Mouse (Mus musculus): ENCODE data around the gene Als2cr12. TPM values are rescaled to one million over a fixed set of nuclear protein-coding genes. Genes with fewer than 3 reads are reported as not detected.
A peak's percentile ranks its signal among the peaks of the same experiment; 100 is the strongest.

Als2cr12 gene
- polyA plus RNA-seq, 1 experiment from 2014 or later = not detected

DNA sequence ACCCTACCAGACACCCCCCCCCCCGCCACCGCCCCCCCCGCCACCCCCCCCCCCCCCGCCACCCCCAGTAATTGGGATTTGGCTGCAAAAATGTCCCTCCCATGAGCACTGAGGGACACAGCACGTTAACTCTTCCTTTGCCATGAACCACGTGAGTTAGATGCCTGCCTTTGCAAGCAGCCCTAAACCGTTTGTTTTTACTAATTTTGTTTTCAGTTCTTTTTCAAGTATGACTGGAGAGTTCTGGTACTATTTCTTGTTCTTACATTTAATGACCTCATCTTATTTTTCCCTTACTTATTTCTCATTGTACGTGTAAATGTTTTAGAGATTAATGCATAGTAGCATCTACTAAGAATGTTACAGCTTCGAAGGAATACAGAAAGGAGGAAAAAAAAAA, 28.7 kb upstream of the Als2cr12 start:
- H3K9me3 ChIP-seq (ENCODE audit: low read depth, low read length) = no peaks in the 10 kb centered on the region
- TF ChIP-seq CTCF (IDR thresholded peaks at IDR 0.05; ENCODE audit: low read depth) = no peak
- DNase-seq (no peak), ATAC-seq (ENCODE audit: insufficient read depth) (no peak)
- H3K9ac ChIP-seq = no peak overlapping the region
- no peaks in the 10 kb centered on the region for H3K27me3 ChIP-seq (ENCODE audit: insufficient read depth, low read length)
- peaks cover 51% of the 10 kb centered on the region for H3K36me3 ChIP-seq (ENCODE audit: insufficient read depth)
- H3K4me3 ChIP-seq (ENCODE audit: low read depth, low read length) = no peak overlapping the region
- 32% methylated on average over 9 of the region's 9 CpGs for WGBS
- no peak overlapping the region for H3K27ac ChIP-seq (ENCODE audit: low read depth)
- no peaks in the 10 kb centered on the region for H3K4me1 ChIP-seq (ENCODE audit: insufficient read depth)
- no peak overlapping the region for H3K4me2 ChIP-seq

DNA sequence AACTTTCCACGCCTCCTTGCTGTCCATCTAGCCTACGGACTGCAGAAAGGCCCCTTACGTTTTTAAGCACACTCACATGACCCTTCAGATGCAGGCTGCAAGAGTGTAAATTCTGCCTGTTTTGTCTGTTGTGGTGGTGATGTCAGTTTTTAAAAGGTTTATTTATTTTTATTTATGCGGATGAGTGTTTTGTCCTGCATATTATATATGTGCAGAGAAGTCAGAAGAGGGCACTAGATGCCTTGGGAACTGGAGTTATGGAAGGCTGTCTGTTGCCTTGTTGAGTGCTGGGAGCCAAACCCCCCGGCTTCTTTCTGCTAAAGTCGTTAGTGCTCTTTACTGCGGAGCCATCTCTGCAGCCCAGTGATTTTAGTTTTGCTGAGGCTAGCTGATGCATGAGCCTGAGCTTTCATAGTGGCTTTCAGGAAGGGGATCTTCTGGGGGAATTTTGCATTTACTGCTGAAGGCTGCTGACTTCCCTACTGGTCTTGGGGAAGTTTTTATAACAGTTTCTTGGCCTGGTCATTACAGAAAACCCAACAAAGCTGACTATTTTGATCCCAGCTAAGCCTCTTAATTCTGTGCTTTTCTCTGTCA, 28.1 kb upstream of the Als2cr12 start:
- H3K9ac ChIP-seq = no peak overlapping the region
- DNase-seq (peak; percentile 26), ATAC-seq (ENCODE audit: insufficient read depth) (no peak)
- no peaks in the 10 kb centered on the region for H3K9me3 ChIP-seq (ENCODE audit: low read depth, low read length)
- H3K27ac ChIP-seq (ENCODE audit: low read depth) = 0 out of 2 replicates have a peak overlapping the region, but pooled peaks have one; percentile 4
- H3K4me3 ChIP-seq (ENCODE audit: low read depth, low read length) = no peak overlapping the region
- peak overlapping the region; percentile 20; the same call in 1 of the 2 replicates for H3K4me2 ChIP-seq
- H3K36me3 ChIP-seq (ENCODE audit: insufficient read depth) = peaks cover 51% of the 10 kb centered on the region
- no peak for TF ChIP-seq CTCF (IDR thresholded peaks at IDR 0.05; ENCODE audit: low read depth)
- 50% methylated on average over 7 of the region's 7 CpGs for WGBS
- no peaks in the 10 kb centered on the region for H3K4me1 ChIP-seq (ENCODE audit: insufficient read depth)
- no peaks in the 10 kb centered on the region for H3K27me3 ChIP-seq (ENCODE audit: insufficient read depth, low read length)

DNA sequence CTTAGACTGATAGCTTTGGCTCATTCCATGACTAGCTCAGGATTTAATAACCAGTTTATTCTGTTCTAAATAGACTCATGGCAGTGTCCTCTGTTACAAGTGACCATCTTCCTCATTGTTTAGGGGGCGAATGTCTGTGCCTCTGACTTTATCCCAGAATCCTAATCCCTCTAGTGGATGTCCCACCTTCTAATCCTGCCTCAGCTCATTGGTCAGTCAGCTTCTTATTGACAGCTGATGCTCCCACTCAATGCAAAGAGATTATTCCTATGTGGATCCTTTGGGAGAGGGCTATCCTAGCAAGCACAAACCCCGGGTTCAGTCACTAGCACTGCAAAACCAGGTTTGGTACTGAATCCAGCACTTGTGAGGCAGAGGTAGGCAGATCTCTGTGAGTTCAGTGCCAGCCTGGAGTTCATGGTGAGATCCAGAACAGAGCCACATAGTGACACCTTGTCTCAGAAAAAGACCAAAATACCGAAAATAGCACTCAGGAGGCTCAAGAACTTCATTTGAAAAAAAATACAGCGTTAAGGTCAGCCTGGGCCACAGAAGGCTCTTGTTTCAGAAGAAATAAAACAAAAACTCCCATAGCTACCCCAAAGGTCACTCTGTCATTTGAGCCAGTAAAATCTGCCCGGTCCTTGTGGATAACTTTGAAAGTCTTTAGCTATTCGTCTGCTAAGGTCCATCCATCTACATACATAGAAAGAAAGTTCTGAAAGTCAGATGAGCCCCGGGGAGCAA, 27.4 kb upstream of the Als2cr12 start:
- H3K4me1 ChIP-seq (ENCODE audit: insufficient read depth) = no peaks in the 10 kb centered on the region
- no peak overlapping the region for H3K9ac ChIP-seq
- H3K4me3 ChIP-seq (ENCODE audit: low read depth, low read length) = no peak overlapping the region
- no peak for ATAC-seq (ENCODE audit: insufficient read depth)
- WGBS = 59% methylated on average over 7 of the region's 7 CpGs
- peaks cover 48% of the 10 kb centered on the region for H3K36me3 ChIP-seq (ENCODE audit: insufficient read depth)
- H3K9me3 ChIP-seq (ENCODE audit: low read depth, low read length) = no peaks in the 10 kb centered on the region
- no peak for TF ChIP-seq CTCF (IDR thresholded peaks at IDR 0.05; ENCODE audit: low read depth)
- H3K4me2 ChIP-seq = no peak overlapping the region
- no peak for DNase-seq
- 0 out of 2 replicates have a peak overlapping the region, but pooled peaks have one; percentile 4 for H3K27ac ChIP-seq (ENCODE audit: low read depth)
- no peaks in the 10 kb centered on the region for H3K27me3 ChIP-seq (ENCODE audit: insufficient read depth, low read length)

DNA sequence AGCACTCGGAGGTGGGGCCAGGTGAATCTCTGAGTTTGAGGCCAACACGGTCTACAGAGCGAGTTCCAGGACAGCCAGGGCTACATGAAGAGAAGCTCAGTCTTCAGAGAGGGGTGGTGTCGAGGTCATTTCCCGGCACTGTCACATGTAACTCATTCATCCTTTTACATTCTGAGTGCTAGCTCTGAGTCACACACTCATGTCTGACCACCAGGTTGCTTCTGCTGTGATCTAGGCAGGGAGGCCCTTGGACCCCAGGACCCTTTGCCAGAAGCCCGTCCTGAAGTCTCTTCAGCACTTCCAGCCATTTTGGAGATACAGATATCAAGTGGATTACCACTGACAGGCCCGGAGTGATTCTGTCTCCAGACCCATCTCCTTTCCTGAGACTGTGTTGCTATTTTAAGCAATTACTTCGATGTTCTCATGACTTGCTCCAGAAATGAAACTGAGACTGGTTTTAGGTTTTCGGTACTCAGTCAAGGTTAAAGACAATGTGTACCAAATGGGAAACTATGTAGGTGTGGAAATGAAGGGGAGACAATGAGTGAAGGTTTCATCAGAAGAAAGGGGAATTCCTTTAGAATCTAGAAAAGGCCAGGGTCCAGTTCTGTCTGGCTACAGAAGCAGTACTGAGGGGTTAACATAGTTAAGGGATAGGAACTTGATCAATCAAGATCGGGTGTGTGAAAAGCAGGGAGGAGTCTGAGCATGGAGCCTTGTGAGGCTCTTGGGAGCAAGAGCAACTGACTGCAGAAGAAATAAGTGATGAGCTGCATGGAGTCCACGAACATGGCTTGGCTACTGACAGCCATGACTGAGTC, 26.5 kb upstream of the Als2cr12 start:
- Histone ChIP-seq H3K36me3 (ENCODE audit: insufficient read depth) (peaks cover 46% of the 10 kb centered on the region), H3K4me2 (no peak overlapping the region), H3K4me3 (ENCODE audit: low read depth, low read length) (no peak overlapping the region), H3K27ac (ENCODE audit: low read depth) (no peak overlapping the region), H3K4me1 (ENCODE audit: insufficient read depth) (no peaks in the 10 kb centered on the region), H3K27me3 (ENCODE audit: insufficient read depth, low read length) (no peaks in the 10 kb centered on the region), H3K9me3 (ENCODE audit: low read depth, low read length) (no peaks in the 10 kb centered on the region), H3K9ac (no peak overlapping the region)
- TF ChIP-seq CTCF (IDR thresholded peaks at IDR 0.05; ENCODE audit: low read depth) = no peak
- DNase-seq (no peak), ATAC-seq (ENCODE audit: insufficient read depth) (no peak)
- WGBS = 88% methylated on average over 11 of the region's 11 CpGs

DNA sequence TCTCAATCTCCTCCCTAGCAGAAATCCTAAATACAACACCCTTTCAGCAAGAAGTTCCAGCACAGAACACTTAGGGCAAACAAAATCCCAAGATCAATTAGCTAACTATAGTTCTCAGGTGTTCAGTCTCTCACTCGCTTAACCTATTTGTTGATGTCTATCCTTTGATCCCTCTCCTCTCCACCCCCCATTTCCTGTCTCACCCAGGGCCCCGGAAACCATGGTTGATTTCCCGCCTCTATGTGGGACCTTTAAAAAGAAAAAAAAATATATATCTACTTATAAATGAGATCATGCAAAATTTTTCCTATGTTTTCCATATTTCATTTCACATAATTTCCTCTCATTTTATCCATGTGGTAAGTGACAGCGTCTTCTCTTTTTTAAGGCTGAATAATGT, 25.2 kb upstream of the Als2cr12 start:
- Histone ChIP-seq H3K36me3 (ENCODE audit: insufficient read depth) (peaks cover 47% of the 10 kb centered on the region), H3K4me3 (ENCODE audit: low read depth, low read length) (no peak overlapping the region), H3K4me2 (no peak overlapping the region), H3K9ac (no peak overlapping the region), H3K27ac (ENCODE audit: low read depth) (no peak overlapping the region), H3K4me1 (ENCODE audit: insufficient read depth) (no peaks in the 10 kb centered on the region), H3K27me3 (ENCODE audit: insufficient read depth, low read length) (no peaks in the 10 kb centered on the region), H3K9me3 (ENCODE audit: low read depth, low read length) (no peaks in the 10 kb centered on the region)
- TF ChIP-seq CTCF (IDR thresholded peaks at IDR 0.05; ENCODE audit: low read depth) = no peak
- no peak for DNase-seq
- no peak for ATAC-seq (ENCODE audit: insufficient read depth)
- WGBS = 63% methylated on average over 4 of the region's 4 CpGs

DNA sequence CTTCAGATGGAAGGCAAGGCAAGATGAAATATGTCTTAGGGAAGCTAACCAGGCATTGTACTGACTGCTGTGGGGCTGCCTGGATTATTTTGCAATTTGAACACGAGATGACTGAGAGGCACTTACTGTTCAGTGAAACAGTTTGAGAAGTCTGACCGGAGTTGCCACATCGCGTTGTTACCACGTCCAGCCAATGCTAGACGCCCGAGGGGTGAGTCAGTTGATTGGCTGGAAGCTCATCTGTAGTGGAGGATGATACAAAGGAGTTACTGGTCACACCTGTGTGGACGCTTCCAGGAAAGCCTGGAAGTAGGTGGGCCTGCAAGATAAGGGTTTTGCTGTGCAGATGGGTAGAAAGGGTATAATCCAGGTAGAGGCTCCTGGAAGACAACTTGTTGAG, 24.3 kb upstream of the Als2cr12 start:
- no peak for ATAC-seq (ENCODE audit: insufficient read depth)
- no peaks in the 10 kb centered on the region for H3K27me3 ChIP-seq (ENCODE audit: insufficient read depth, low read length)
- no peak overlapping the region for H3K4me2 ChIP-seq
- no peak overlapping the region for H3K27ac ChIP-seq (ENCODE audit: low read depth)
- no peaks in the 10 kb centered on the region for H3K9me3 ChIP-seq (ENCODE audit: low read depth, low read length)
- peaks cover 52% of the 10 kb centered on the region for H3K36me3 ChIP-seq (ENCODE audit: insufficient read depth)
- H3K9ac ChIP-seq = no peak overlapping the region
- WGBS = 86% methylated on average over 8 of the region's 8 CpGs
- DNase-seq = no peak
- no peak overlapping the region for H3K4me3 ChIP-seq (ENCODE audit: low read depth, low read length)
- no peak for TF ChIP-seq CTCF (IDR thresholded peaks at IDR 0.05; ENCODE audit: low read depth)
- H3K4me1 ChIP-seq (ENCODE audit: insufficient read depth) = no peaks in the 10 kb centered on the region
